ENCODE assay signal across 31 mouse cellular contexts in the genomic region with DNA sequence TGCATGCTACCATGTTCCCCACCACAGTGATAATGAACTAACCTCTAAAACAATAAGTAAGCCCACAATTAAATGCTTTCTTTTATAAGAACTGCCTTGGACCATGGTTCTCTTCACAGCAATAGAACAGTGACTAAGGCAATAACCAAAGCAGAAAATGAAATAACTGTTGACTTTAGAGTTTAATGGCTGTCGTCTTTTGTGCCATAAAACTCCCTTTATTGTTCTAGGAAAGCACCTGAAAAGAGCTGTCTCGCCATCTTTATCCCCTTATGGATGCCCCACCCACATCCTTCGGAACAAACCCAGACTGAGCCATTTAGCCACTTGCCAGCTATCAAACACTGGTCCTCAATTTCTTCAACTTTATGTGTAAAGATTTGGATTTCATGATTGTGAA.
"Had no signal": no experiment of that assay in that cellular context is flagged by ENCODE, and none has a peak within 500 bp of the region (broad histone marks: within the 10 kb centered on the region; RNA-seq: fewer than 3 reads in every experiment).

No protein-coding gene starts in this region.

- H3K27me3 ChIP-seq: limb, embryonic 12.5 days; limb, embryonic 13.5 days; limb, embryonic 15.5 days; liver, embryonic 12.5 days; liver, embryonic 13.5 days; liver, embryonic 15.5 days; lung, embryonic 15.5 days; megakaryocyte, embryonic 14.5 days; midbrain, embryonic 12.5 days; midbrain, embryonic 13.5 days; midbrain, embryonic 15.5 days had no signal

- DNase-seq: left cerebral cortex, postnatal 4 days; liver; liver, embryonic 13.5 days; liver, postnatal 0 days; lung, adult 18-20 months; lung, adult 2 months; lung, embryonic 14.5 days; lung, postnatal 10 days; lung, postnatal 14 days; lung, postnatal 36 days; lung, postnatal 4 days; midbrain, embryonic 14.5 days had no signal

- H3K27ac ChIP-seq: limb, embryonic 10.5 days; limb, embryonic 12.5 days; limb, embryonic 13.5 days; limb, embryonic 15.5 days; liver, embryonic 12.5 days; liver, embryonic 13.5 days; liver, embryonic 14.5 days; liver, embryonic 15.5 days; lung, embryonic 15.5 days; macrophage; midbrain, embryonic 10.5 days; midbrain, embryonic 12.5 days; midbrain, embryonic 13.5 days; midbrain, embryonic 15.5 days had no signal

- H3K4me3 ChIP-seq: limb, embryonic 10.5 days; limb, embryonic 12.5 days; limb, embryonic 13.5 days; limb, embryonic 15.5 days; liver, embryonic 12.5 days; liver, embryonic 13.5 days; liver, embryonic 15.5 days; lung, embryonic 15.5 days; megakaryocyte, embryonic 14.5 days; midbrain, embryonic 10.5 days; midbrain, embryonic 12.5 days; midbrain, embryonic 13.5 days; midbrain, embryonic 15.5 days; myocyte had no signal

- H3K4me1 ChIP-seq: limb, embryonic 10.5 days; limb, embryonic 12.5 days; limb, embryonic 13.5 days; limb, embryonic 15.5 days; liver, embryonic 15.5 days; lung, embryonic 15.5 days; megakaryocyte, embryonic 14.5 days; midbrain, embryonic 10.5 days; midbrain, embryonic 12.5 days; midbrain, embryonic 13.5 days; midbrain, embryonic 15.5 days had no signal

- H3K36me3 ChIP-seq: limb, embryonic 10.5 days; limb, embryonic 12.5 days; limb, embryonic 13.5 days; limb, embryonic 15.5 days; liver, embryonic 12.5 days; liver, embryonic 13.5 days; liver, embryonic 15.5 days; lung, embryonic 15.5 days; midbrain, embryonic 10.5 days; midbrain, embryonic 12.5 days; midbrain, embryonic 13.5 days; midbrain, embryonic 15.5 days had no signal

- H3K9ac ChIP-seq: limb, embryonic 12.5 days; limb, embryonic 13.5 days; limb, embryonic 15.5 days; liver, embryonic 12.5 days; liver, embryonic 13.5 days; liver, embryonic 14.5 days; liver, embryonic 15.5 days; liver, postnatal 0 days; lung, embryonic 14.5 days; lung, embryonic 15.5 days; midbrain, embryonic 12.5 days; midbrain, embryonic 13.5 days; midbrain, embryonic 15.5 days had no signal

- H3K9me3 ChIP-seq: limb, embryonic 10.5 days; limb, embryonic 12.5 days; limb, embryonic 13.5 days; limb, embryonic 15.5 days; liver, embryonic 12.5 days; liver, embryonic 13.5 days; liver, embryonic 15.5 days; lung, embryonic 15.5 days; megakaryocyte, embryonic 14.5 days; midbrain, embryonic 10.5 days; midbrain, embryonic 12.5 days; midbrain, embryonic 13.5 days; midbrain, embryonic 15.5 days had no signal

- ATAC-seq: liver, embryonic 12.5 days; liver, postnatal 0 days; lung, postnatal 0 days; midbrain, embryonic 13.5 days; midbrain, embryonic 15.5 days; midbrain, embryonic 16.5 days had no signal

- H3K4me2 ChIP-seq: limb, embryonic 12.5 days; limb, embryonic 13.5 days; limb, embryonic 15.5 days; liver, embryonic 11.5 days; liver, embryonic 12.5 days; liver, embryonic 13.5 days; liver, embryonic 15.5 days; lung, embryonic 14.5 days; lung, embryonic 15.5 days; midbrain, embryonic 11.5 days; midbrain, embryonic 12.5 days; midbrain, embryonic 13.5 days; midbrain, embryonic 15.5 days had no signal
